Mouse (Mus musculus) kidney, adult 2 months (tissue): ENCODE data around the gene Gnb5.

Experiments
- CTCF ChIP-seq: fragments of 200-500 bp; conservative IDR thresholded peaks from 2 replicates; pipeline ENCODE4 v1.5.1; 2011; ENCODE audit warnings: low read depth, mild to moderate bottlenecking, control low read depth, low read length, moderate library complexity, mixed read lengths; ENCODE audit not compliant: insufficient read depth, insufficient read length
- POLR2A ChIP-seq: fragments of 200-500 bp; IDR thresholded peaks from one replicate; pipeline ENCODE4 v1.6.1; 2011; ENCODE audit warnings: low read depth, low read length, control low read depth

- TF ChIP-seq CTCF: no peak
- no peak for TF ChIP-seq POLR2A
These were observed 59.1 kb downstream of the Gnb5 start for GRCm38 (mm10) chr9:75365195-75365594.
